Mouse (Mus musculus): Measurements from ENCODE around the gene Zfp580.

DNA sequence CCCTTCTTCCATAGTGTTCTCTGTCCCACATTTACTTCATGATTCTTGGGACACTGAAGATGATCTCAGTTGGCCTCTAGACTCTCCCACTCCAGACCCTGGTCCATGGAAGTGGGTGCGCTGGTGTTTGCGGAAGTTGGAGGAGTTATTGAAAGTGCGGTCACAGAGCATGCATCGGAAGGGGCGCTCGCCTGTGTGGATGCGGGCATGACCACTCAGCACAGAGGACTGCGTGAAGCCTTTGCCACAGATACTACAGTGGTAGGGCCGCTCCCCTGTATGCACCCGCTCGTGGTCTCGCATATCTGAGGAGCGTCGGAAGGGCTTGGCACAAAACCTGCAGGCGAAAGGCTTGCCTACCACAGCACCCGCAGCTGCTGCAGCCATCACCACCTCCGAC lies 15.7 kb upstream of the Zfp580 start:
- TF ChIP-seq POLR2A (IDR thresholded peaks at IDR 0.05; ENCODE audit: control insufficient read depth, extremely low read depth, insufficient read depth, low read length, poor library complexity) (no peak), CTCF (IDR thresholded peaks at IDR 0.05; ENCODE audit: borderline replicate concordance, control insufficient read depth, extremely low read depth, insufficient read depth, low read length, poor library complexity) (no peak)
